Mouse (Mus musculus): ENCODE measurements at regions not wholly inside any gene's neighbourhood (a gene's known extent, or its start where the extent isn't known, plus 50 kb on each side); places are given as distances from the start of the nearest gene placed in this dataset.

DNA sequence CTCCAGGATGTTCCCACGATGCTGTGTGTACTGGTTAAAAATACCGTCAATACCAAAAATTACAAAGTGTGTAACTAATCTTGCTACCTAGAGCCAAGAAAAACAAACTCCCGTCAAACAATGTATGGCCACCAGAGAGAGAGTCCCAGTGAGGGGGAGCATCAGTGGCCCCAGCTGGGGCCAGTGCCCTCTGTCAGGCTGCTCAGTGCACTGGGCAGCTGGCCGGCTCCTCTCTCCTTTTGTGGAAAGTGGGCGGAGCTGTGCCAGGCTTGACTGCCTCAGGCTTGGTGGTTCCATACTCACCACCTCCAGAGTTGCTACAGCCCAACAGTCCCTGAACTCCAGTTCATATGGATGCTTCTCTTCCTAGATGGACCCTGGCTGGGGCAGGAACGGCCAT, 53.8 kb upstream of the Sept5 start:
- ATAC-seq (replicated peaks in 1 of 2; ENCODE audit: insufficient read depth in 1 of 2, low FRiP score in 2 of 2, low TSS enrichment in 1 of 2, low read depth in 1 of 2, poor library complexity in 2 of 2, severe bottlenecking in 2 of 2) = no peak

DNA sequence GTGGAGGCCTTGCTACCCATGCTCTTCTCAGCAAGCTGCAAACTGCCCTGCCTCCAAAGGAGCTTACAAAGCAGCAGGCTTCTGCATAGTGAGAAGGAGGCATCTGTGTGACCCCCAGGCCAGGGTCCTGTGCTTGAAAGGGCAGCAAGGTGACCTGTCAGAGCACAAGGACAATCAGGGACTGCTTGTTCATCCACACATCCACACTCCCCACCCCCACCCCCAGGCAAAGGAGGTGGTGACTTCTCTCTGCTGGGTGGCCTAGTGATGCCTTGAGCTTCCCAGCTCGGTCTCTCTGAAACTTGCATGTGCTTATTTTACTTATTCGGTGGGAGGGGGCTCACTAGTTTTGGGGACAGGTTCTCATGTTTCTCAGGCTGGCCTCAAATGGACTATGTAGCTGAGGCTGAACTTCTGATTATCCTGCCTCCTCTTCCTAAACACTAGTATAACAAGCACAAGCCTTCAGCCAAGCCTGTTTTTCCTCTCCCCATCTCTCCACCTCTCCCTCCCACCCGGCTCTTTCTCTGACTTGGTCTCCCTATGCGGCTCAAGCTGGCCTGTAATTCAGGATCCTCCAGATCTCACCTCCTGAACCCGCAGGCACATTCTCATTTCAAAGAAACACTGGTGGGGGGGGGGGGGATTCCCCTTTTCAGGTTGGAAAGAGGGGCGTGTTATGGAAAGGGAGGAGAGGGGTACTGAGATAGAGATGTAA, 56.4 kb upstream of the Sept5 start:
- ATAC-seq (replicated peaks in 1 of 2; ENCODE audit: insufficient read depth in 1 of 2, low FRiP score in 2 of 2, low TSS enrichment in 1 of 2, low read depth in 1 of 2, poor library complexity in 2 of 2, severe bottlenecking in 2 of 2) = no peak

- peak; percentile 97 for ATAC-seq (replicated peaks in 1 of 2; ENCODE audit: insufficient read depth in 1 of 2, low FRiP score in 2 of 2, low TSS enrichment in 1 of 2, low read depth in 1 of 2, poor library complexity in 2 of 2, severe bottlenecking in 2 of 2)
Measured at GRCm38 (mm10) chr16:18686916-18687315, 57.2 kb upstream of the Sept5 start.

GRCm38 (mm10) chr16:18687367-18687766, 57.6 kb upstream of the Sept5 start:
- ATAC-seq (replicated peaks in 1 of 2; ENCODE audit: insufficient read depth in 1 of 2, low FRiP score in 2 of 2, low TSS enrichment in 1 of 2, low read depth in 1 of 2, poor library complexity in 2 of 2, severe bottlenecking in 2 of 2) = peak; percentile 55 to 62

GRCm38 (mm10) chr16:18695596-18695995, 65.8 kb upstream of the Sept5 start:
- ATAC-seq (replicated peaks in 1 of 2; ENCODE audit: insufficient read depth in 1 of 2, low FRiP score in 2 of 2, low TSS enrichment in 1 of 2, low read depth in 1 of 2, poor library complexity in 2 of 2, severe bottlenecking in 2 of 2) = no peak

DNA sequence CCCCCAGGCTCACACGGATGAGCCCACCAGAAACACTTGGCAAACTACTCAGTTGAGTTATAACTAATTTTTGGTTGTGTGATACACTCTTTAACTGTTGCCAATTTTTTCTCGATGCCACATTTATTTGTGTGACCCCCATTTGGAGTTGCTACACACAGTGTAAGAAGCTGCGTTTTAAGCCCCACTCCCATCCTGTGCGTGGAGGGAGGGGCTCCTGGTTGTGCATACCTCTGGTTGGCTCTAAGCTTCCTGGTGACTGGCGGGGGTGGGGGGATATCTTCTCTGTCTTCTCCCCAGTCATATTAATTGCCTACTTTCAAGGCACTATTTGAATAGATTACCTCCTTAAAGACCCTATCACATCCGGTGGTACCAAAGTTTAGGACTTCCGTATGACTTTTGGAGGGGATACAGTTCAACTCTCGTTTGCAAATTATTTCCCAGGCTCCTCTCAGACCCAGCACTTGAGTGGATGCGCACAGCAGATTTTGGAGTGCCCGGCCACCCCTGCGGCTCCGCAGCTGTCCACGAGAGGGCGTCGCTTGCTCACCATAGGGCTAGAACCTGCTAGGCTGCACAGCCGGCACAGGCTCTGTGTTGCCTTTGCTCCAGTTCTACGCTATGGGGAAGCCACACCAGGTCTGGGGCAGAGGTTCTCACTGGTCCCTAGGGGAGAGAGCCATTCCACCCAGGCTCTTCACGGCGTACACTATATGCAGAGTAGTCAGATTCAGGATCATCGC, 66.5 kb upstream of the Sept5 start:
- peak; percentile 91 to 92 for ATAC-seq (replicated peaks in 1 of 2; ENCODE audit: insufficient read depth in 1 of 2, low FRiP score in 2 of 2, low TSS enrichment in 1 of 2, low read depth in 1 of 2, poor library complexity in 2 of 2, severe bottlenecking in 2 of 2)

- no peak for ATAC-seq (replicated peaks in 1 of 2; ENCODE audit: insufficient read depth in 1 of 2, low FRiP score in 2 of 2, low TSS enrichment in 1 of 2, low read depth in 1 of 2, poor library complexity in 2 of 2, severe bottlenecking in 2 of 2)
Measured at GRCm38 (mm10) chr16:18696820-18697168, 67.0 kb upstream of the Sept5 start.

DNA sequence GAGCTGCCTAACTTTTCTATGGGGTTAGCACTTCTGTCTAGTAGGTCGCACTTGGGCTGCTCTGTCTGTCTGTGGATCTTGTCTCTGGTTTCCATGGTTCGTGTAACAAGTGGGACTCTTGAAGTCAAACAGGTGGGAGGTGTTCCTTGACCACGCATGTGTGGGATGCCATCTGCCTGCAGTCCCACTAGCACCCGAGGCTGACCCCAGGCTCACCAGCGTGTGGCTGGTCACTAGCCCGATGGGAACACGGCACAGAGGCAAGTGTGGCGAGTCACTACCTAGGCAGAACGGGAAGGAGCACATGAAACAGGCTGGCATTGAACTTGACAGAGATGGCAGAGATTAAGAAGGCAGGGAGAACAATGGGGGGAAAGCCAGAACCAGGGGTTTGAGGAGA, 72.5 kb upstream of the Cldn5 start:
- no peak for ATAC-seq (replicated peaks in 1 of 2; ENCODE audit: insufficient read depth in 1 of 2, low FRiP score in 2 of 2, low TSS enrichment in 1 of 2, low read depth in 1 of 2, poor library complexity in 2 of 2, severe bottlenecking in 2 of 2)

GRCm38 (mm10) chr16:18705028-18705648, 71.5 kb upstream of the Cldn5 start:
- ATAC-seq (replicated peaks in 1 of 2; ENCODE audit: insufficient read depth in 1 of 2, low FRiP score in 2 of 2, low TSS enrichment in 1 of 2, low read depth in 1 of 2, poor library complexity in 2 of 2, severe bottlenecking in 2 of 2) = peak; percentile 46 to 52; a peak in 3 of 4 replicates

GRCm38 (mm10) chr16:18711637-18712125, 65.0 kb upstream of the Cldn5 start:
- no peak for ATAC-seq (replicated peaks in 1 of 2; ENCODE audit: insufficient read depth in 1 of 2, low FRiP score in 2 of 2, low TSS enrichment in 1 of 2, low read depth in 1 of 2, poor library complexity in 2 of 2, severe bottlenecking in 2 of 2)

DNA sequence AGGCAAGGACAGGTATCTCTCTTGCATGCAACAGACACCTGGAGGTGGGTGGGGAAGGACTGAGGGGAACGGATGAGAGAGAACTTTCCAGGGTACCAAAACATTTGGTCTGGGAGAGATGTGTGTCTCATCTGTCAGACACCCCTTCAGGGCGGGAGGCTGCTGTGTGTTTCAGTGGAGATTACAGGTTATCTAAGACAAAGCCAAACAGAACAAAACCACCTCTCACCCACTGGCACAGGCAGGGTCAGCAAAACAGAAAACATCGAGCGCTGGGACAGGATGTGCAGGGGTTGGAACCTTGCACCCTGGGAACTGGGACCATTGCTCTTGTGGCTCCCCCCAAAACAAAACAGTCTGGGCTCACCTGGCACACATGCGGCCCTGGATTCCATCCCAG, 63.6 kb upstream of the Cldn5 start:
- no peak for ATAC-seq (replicated peaks in 1 of 2; ENCODE audit: insufficient read depth in 1 of 2, low FRiP score in 2 of 2, low TSS enrichment in 1 of 2, low read depth in 1 of 2, poor library complexity in 2 of 2, severe bottlenecking in 2 of 2)

GRCm38 (mm10) chr16:18715381-18715780, 61.3 kb upstream of the Cldn5 start:
- ATAC-seq (replicated peaks in 1 of 2; ENCODE audit: insufficient read depth in 1 of 2, low FRiP score in 2 of 2, low TSS enrichment in 1 of 2, low read depth in 1 of 2, poor library complexity in 2 of 2, severe bottlenecking in 2 of 2) = no peak

DNA sequence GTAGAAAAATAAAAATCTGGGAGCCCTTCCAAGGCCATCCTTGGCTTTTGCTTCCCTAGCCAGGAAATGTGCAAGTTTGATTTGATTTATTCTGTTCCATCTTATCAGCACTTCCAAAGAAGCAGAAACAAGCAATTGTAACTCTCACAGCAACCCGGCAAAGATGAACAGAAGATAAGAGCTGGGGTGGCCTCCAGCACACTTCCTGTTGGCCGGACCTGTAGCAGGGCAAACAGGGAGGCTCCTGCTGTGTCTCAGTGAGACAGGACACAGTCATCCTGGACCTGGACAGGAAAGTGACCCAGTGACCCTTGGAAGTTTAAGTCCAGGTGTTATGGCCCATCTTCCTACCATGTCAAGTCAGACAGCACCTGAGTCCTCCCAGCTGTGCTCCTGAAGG, 58.6 kb upstream of the Cldn5 start:
- ATAC-seq (replicated peaks in 1 of 2; ENCODE audit: insufficient read depth in 1 of 2, low FRiP score in 2 of 2, low TSS enrichment in 1 of 2, low read depth in 1 of 2, poor library complexity in 2 of 2, severe bottlenecking in 2 of 2) = no peak

GRCm38 (mm10) chr16:18720433-18721233, 56.0 kb upstream of the Cldn5 start:
- no peak for ATAC-seq (replicated peaks in 1 of 2; ENCODE audit: insufficient read depth in 1 of 2, low FRiP score in 2 of 2, low TSS enrichment in 1 of 2, low read depth in 1 of 2, poor library complexity in 2 of 2, severe bottlenecking in 2 of 2)

- no peak for ATAC-seq (replicated peaks in 1 of 2; ENCODE audit: insufficient read depth in 1 of 2, low FRiP score in 2 of 2, low TSS enrichment in 1 of 2, low read depth in 1 of 2, poor library complexity in 2 of 2, severe bottlenecking in 2 of 2)
Measured at GRCm38 (mm10) chr16:18723186-18723843, 53.3 kb upstream of the Cldn5 start.

GRCm38 (mm10) chr16:18723874-18724273, 52.8 kb upstream of the Cldn5 start:
- ATAC-seq (replicated peaks in 1 of 2; ENCODE audit: insufficient read depth in 1 of 2, low FRiP score in 2 of 2, low TSS enrichment in 1 of 2, low read depth in 1 of 2, poor library complexity in 2 of 2, severe bottlenecking in 2 of 2) = no peak

- no peak for ATAC-seq (replicated peaks in 1 of 2; ENCODE audit: insufficient read depth in 1 of 2, low FRiP score in 2 of 2, low TSS enrichment in 1 of 2, low read depth in 1 of 2, poor library complexity in 2 of 2, severe bottlenecking in 2 of 2)
Measured at GRCm38 (mm10) chr16:18724706-18725105, 51.9 kb upstream of the Cldn5 start.

All from hematopoietic stem cell, adult 5-6 weeks (primary cell).